Mouse (Mus musculus) naive thymus-derived CD4-positive, alpha-beta T cell, adult 2 months (primary cell): ENCODE data around the gene Arhgap21.
A peak's percentile ranks its signal among the peaks of the same experiment; 100 is the strongest.
"Not testable (repeated sequence)": the region's sequence is repeated elsewhere in the genome, so short reads cannot be mapped to it uniquely, and the experiment has no call there.

Experiments used
- DNase-seq: peaks from one replicate; pipeline ENCODE4 v3.0.0-alpha.2; 2011; ENCODE audit warnings: low read depth

The Arhgap21 gene

GRCm38 (mm10) chr2:20941105-20941504 lies 27.6 kb downstream of the Arhgap21 start:
- DNase-seq, result no peak

GRCm38 (mm10) chr2:20939367-20939766 lies 29.3 kb downstream of the Arhgap21 start:
- DNase-seq, result no peak

- DNase-seq, result no peak
Measured at GRCm38 (mm10) chr2:20936609-20937221, 32.0 kb downstream of the Arhgap21 start.

- DNase-seq, result no peak
Measured at GRCm38 (mm10) chr2:20934406-20934805, 34.3 kb downstream of the Arhgap21 start.

GRCm38 (mm10) chr2:20932748-20933313 lies 35.9 kb downstream of the Arhgap21 start:
- DNase-seq, result no peak

GRCm38 (mm10) chr2:20931761-20932160 lies 36.9 kb downstream of the Arhgap21 start:
- DNase-seq, result not testable (repeated sequence)

- DNase-seq, result no peak
Measured at GRCm38 (mm10) chr2:20928454-20928853, 40.2 kb downstream of the Arhgap21 start.

GRCm38 (mm10) chr2:20924938-20925337 lies 43.7 kb downstream of the Arhgap21 start:
- DNase-seq, result no peak

GRCm38 (mm10) chr2:20922366-20922765 lies 46.3 kb downstream of the Arhgap21 start:
- DNase-seq, result no peak

GRCm38 (mm10) chr2:20921558-20921957 lies 47.1 kb downstream of the Arhgap21 start:
- no peak for DNase-seq

- DNase-seq, result no peak
Measured at GRCm38 (mm10) chr2:20921021-20921420, 47.7 kb downstream of the Arhgap21 start.

GRCm38 (mm10) chr2:20914531-20915320 lies 54.0 kb downstream of the Arhgap21 start:
- no peak for DNase-seq

GRCm38 (mm10) chr2:20913019-20913415 lies 55.7 kb downstream of the Arhgap21 start:
- no peak for DNase-seq

- DNase-seq, result no peak
Measured at GRCm38 (mm10) chr2:20912348-20913018, 56.2 kb downstream of the Arhgap21 start.

GRCm38 (mm10) chr2:20910446-20910845 lies 58.2 kb downstream of the Arhgap21 start:
- no peak for DNase-seq

- no peak for DNase-seq
Measured at GRCm38 (mm10) chr2:20909404-20909803, 59.3 kb downstream of the Arhgap21 start.

- no peak for DNase-seq
Measured at GRCm38 (mm10) chr2:20907291-20907690, 61.4 kb downstream of the Arhgap21 start.

GRCm38 (mm10) chr2:20905411-20905810 lies 63.3 kb downstream of the Arhgap21 start:
- DNase-seq, result no peak

GRCm38 (mm10) chr2:20902981-20903645 lies 65.6 kb downstream of the Arhgap21 start:
- DNase-seq, result no peak

- DNase-seq, result no peak
Measured at GRCm38 (mm10) chr2:20901916-20902315, 66.8 kb downstream of the Arhgap21 start.

- peak; percentile 50 for DNase-seq
Measured at GRCm38 (mm10) chr2:20899301-20899700, 69.4 kb downstream of the Arhgap21 start.

- DNase-seq, result peak; percentile 83
Measured at GRCm38 (mm10) chr2:20898684-20899083, 70.0 kb downstream of the Arhgap21 start.
